Mouse (Mus musculus) neural tube, embryonic 13.5 days (tissue): ENCODE measurements around the gene Hpgd. TPM values are rescaled to one million over a fixed set of nuclear protein-coding genes. Genes with fewer than 3 reads are reported as not detected.
"Not testable (repeated sequence)": the region's sequence is repeated elsewhere in the genome, so short reads cannot be mapped to it uniquely, and the experiment has no call there.

Source experiments
- ATAC-seq: fragments of 200-750 bp; cut with Nextera tagmentation; 2 replicates; pipeline ENCODE4 v1.8.0; 2017; ENCODE audit warnings: low read depth, mild to moderate bottlenecking, moderate TSS enrichment, moderate library complexity
- H3K27ac ChIP-seq: fragments of 300-500 bp; sonication (generic); replicated peaks from 2 replicates; pipeline ENCODE4 v1.5.1; 2015; ENCODE audit warnings: moderate library complexity, mild to moderate bottlenecking, inconsistent platforms
- H3K27me3 ChIP-seq: fragments of 300-500 bp; sonication (generic); 2 replicates; pipeline ENCODE4 v1.6.1; 2015; ENCODE audit warnings: mild to moderate bottlenecking, inconsistent platforms
- H3K36me3 ChIP-seq: fragments of 300-500 bp; sonication (generic); 2 replicates; pipeline ENCODE4 v1.6.1; 2015; ENCODE audit warnings: mild to moderate bottlenecking, inconsistent platforms
- H3K4me1 ChIP-seq: fragments of 300-500 bp; sonication (generic); replicated peaks from 2 replicates; pipeline ENCODE4 v1.6.1; 2015; ENCODE audit warnings: inconsistent platforms
- H3K4me2 ChIP-seq: fragments of 300-500 bp; sonication (generic); 2 replicates; pipeline ENCODE4 v1.6.1; 2015; ENCODE audit warnings: inconsistent platforms, mild to moderate bottlenecking, moderate library complexity
- H3K4me3 ChIP-seq: fragments of 300-500 bp; sonication (generic); 2 replicates; pipeline ENCODE4 v1.5.1; 2015; ENCODE audit warnings: mild to moderate bottlenecking, inconsistent platforms
- H3K9ac ChIP-seq: fragments of 300-500 bp; sonication (generic); 2 replicates; pipeline ENCODE4 v1.6.1; 2015; ENCODE audit warnings: moderate library complexity, mild to moderate bottlenecking, inconsistent platforms
- H3K9me3 ChIP-seq: fragments of 300-500 bp; sonication (generic); 2 replicates; pipeline ENCODE4 v1.6.1; 2016; ENCODE audit warnings: inconsistent platforms
- WGBS: fragments of 180-500 bp; shearing (Covaris S2); methylation state at CpG from one replicate; pipeline ENCODE4 v1.1.7; 2015; 5-methylcytosine and 5-hydroxymethylcytosine counted together
- polyA plus RNA-seq: library from polyadenylated mRNA; unstranded; fragments of >200 nt; fragmentation: Nextera tagmentation; extraction: Ambion mirVana; gene quantifications from 2 replicates; pipeline ENCODE4 v1.2.1, GENCODE M21; 2015

Gene Hpgd
- 6.3 and 7.3 TPM in 2 replicates for polyA plus RNA-seq

DNA sequence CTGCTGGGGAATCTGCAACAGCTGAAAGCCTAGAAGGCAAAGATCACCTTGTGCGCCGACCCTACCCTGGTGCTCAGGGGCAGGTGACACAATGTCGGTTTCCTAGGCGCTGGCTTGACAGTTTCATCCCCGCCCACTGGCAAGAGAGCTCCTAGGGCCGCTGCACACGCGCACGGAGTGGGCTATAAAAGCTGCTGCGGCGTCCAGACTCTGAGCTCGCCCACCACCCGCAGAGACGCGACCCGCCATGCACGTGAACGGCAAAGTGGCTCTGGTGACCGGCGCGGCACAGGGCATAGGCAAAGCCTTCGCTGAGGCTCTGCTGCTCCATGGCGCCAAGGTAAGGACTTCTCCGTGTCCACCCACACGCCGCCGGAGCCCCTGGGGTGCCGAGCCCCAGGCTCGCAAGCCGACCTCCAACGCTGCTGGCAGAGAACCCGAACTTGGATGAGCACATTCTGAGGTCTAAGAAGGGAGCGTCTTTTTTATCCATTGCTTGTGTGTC is at the start of gene Hpgd:
TSS of gene Hpgd (plus strand) at position 213 of the 505 bp plus-strand sequence.
- Histone ChIP-seq H3K9me3 (no peaks in the 10 kb centered on the region), H3K36me3 (no peaks in the 10 kb centered on the region), H3K27me3 (peaks cover 26% of the 10 kb centered on the region), H3K4me1 (peaks cover 21% of the 10 kb centered on the region), H3K4me2 (peak within 1 kb of the TSS; percentile 93), H3K27ac (no peak within 1 kb of the TSS), H3K9ac (peak within 1 kb of the TSS; percentile 71), H3K4me3 (peak within 1 kb of the TSS; percentile 58)
- under 1% methylated on average over 33 of the region's 33 CpGs for WGBS
- ATAC-seq, result peak; percentile 81

DNA sequence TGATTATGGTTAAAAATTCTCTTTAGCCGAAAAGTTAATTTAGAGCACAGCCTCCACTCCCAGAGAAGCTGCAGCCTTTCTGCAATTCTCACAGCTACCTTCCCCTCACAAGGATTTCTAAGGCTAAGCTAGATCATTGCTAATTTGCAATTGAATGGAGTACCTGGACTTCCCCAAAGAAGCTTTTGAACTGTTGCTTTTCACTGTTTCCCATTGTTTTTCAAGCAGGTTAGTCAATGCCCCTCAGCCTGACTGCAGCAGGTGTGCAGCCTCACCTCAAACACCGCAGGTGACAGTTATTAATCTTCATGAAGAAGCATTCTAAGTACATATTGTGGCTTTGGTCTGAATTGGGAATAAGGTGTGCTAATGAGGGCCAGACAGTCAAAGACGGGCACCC is 42.7 kb upstream of the Hpgd start:
- ATAC-seq, H3K4me3 ChIP-seq: not testable (repeated sequence)
- whole genome bisulfite sequencing, result 74% methylated on average over 3 of the region's 3 CpGs

DNA sequence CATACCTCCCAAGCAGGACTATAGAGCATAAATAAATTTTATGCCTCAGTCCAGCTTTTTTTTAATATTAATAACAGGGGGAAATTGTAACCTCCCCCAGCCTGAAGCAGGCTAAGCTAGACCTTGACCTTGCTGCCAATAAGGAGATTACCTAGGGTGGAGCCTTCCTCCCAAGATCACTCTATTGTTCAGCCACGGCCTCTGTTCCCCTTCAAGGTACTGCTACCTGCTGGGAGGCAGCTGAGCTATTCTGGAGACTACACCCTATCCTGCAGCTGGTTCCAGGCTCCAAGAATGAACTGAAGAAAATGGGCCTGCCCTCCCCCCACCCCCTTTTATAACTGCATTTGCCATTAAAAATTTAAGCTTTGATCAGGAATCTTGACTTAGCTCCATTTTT is 42.1 kb upstream of the Hpgd start:
- H3K4me3 ChIP-seq, result no peak overlapping the region
- no peak overlapping the region for H3K27ac ChIP-seq
- WGBS, result 45% methylated on average over 1 of the region's 1 CpGs
- H3K9me3 ChIP-seq, result no peaks in the 10 kb centered on the region
- H3K27me3 ChIP-seq, result no peaks in the 10 kb centered on the region
- H3K36me3 ChIP-seq, result no peaks in the 10 kb centered on the region
- H3K4me2 ChIP-seq, result no peak overlapping the region
- ATAC-seq, result no peak
- no peaks in the 10 kb centered on the region for H3K4me1 ChIP-seq
- H3K9ac ChIP-seq, result no peak overlapping the region

More for the DNA sequence above, 42.7 kb upstream of the Hpgd start:
- not testable (repeated sequence) for H3K4me1 ChIP-seq, H3K4me2 ChIP-seq, H3K9ac ChIP-seq, H3K27ac ChIP-seq, H3K36me3 ChIP-seq, H3K27me3 ChIP-seq, H3K9me3 ChIP-seq

DNA sequence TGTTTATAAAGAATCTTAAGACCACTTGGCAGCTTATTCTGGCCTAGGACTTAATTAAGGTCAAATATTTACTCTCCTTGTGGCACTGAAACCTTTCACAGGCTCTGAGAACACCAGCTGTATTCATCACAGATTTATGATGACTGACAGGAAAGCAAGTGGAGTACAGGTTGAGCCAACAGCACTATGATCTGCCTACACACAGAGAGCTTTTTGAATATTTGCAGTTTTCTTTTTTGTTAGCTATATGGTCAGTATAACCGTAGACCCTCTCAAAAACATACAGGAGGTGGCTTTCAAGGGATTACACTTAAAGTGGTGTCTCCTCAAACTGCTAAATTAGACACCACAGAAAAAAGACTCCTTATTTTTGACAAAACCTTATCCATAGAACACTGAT is 33.2 kb upstream of the Hpgd start:
- 82% methylated on average over 1 of the region's 1 CpGs for WGBS
- Histone ChIP-seq H3K9me3 (no peaks in the 10 kb centered on the region), H3K4me2 (no peak overlapping the region), H3K27ac (no peak overlapping the region), H3K4me1 (no peaks in the 10 kb centered on the region), H3K9ac (no peak overlapping the region), H3K36me3 (no peaks in the 10 kb centered on the region), H3K4me3 (no peak overlapping the region), H3K27me3 (no peaks in the 10 kb centered on the region)
- no peak for ATAC-seq

DNA sequence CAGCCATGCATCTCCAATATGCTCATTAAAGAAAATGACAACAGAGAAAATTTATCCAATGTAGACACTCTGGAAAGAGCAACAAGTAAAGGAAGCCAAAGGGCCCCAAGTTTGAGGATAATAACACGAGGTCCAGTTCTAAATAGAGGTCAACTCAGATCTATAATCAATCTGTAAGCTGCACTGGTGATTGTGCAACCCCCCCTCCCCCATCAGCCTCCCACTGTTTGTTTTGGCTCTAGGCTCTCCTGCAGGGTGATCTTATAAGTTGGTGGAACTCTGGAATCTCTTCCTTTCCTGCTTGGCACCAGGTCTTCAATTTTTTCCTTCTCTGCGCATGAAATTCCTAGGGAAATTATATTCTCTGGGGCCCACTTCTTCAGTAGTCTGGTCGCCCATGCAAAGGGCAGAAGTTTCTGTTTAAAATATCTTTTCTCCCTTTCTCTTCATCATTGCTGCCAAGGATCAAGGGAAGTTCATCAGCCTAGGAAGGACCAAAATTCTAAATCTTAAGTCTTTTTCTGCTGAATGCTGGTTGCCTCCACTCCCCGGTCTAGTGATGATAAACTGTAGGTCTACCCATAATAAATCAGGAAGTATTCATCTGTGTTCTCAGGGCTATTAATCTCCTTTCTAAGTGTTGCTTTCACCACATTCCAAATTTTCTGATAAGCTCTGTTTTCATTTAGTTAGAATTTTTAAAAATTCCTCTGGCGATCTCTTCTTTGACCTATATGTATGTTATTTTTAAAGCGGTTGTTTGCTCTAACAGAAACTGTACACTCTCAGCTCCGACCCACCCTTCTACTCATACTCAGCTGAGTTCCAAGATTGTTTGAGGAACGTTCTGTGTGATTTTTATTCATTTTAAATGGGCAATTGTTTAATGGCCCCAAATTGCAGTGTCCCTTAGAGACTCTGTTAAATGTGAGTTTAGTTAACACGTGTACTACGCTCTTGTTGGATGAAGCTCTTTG is 24.4 kb upstream of the Hpgd start:
- ATAC-seq, result no peak
- H3K36me3 ChIP-seq, result no peaks in the 10 kb centered on the region
- 75% methylated on average over 10 of the region's 10 CpGs for WGBS
- H3K4me2 ChIP-seq, result no peak overlapping the region
- no peaks in the 10 kb centered on the region for H3K9me3 ChIP-seq
- no peak overlapping the region for H3K27ac ChIP-seq
- no peaks in the 10 kb centered on the region for H3K27me3 ChIP-seq
- no peak overlapping the region for H3K4me3 ChIP-seq
- no peak overlapping the region for H3K9ac ChIP-seq
- H3K4me1 ChIP-seq, result no peaks in the 10 kb centered on the region

DNA sequence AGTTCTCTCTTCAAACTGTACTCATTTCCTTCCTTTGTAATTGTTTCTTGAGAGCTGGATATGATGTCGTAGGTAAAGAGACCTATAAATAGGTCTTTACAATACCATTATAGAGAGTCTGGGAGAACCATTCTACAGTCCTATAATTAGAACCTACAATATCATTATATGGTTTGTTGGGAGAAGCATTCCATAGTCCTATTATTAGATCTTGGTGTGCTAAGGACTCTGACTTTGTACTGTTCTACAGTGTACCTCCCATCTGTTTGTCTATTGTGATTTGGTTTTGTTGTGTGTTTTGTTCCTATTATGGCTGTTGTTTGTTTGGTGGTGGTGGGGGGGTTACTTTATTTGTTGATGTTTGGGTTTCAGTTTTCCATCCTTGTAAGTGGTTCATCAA is 21.5 kb upstream of the Hpgd start:
- no peaks in the 10 kb centered on the region for H3K4me1 ChIP-seq
- no peaks in the 10 kb centered on the region for H3K27me3 ChIP-seq
- no peak overlapping the region for H3K27ac ChIP-seq
- no peaks in the 10 kb centered on the region for H3K9me3 ChIP-seq
- ATAC-seq, result no peak
- no peak overlapping the region for H3K4me3 ChIP-seq
- H3K9ac ChIP-seq, result no peak overlapping the region
- WGBS, result 80% methylated on average over 1 of the region's 1 CpGs
- H3K36me3 ChIP-seq, result no peaks in the 10 kb centered on the region
- no peak overlapping the region for H3K4me2 ChIP-seq

DNA sequence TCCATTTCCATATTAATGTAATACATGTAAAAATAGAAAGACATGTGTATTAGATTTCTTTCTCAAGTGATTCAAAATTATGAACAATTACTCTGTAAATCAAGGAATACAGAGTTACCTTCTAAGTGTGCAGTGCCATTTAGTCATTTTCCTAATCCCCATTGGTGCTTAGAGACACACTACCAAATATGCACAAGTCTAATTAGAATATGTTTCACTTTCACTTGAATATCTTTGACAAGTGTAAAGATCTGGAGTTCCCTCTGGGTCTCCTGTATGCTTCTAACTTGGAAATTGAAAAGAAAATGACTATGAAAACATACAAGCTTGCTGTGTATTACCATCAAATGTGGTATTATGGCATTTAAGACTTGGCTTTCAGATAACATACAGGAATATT is 19.1 kb upstream of the Hpgd start:
- H3K36me3 ChIP-seq, result no peaks in the 10 kb centered on the region
- no peak overlapping the region for H3K4me3 ChIP-seq
- H3K27me3 ChIP-seq, result no peaks in the 10 kb centered on the region
- H3K4me2 ChIP-seq, result no peak overlapping the region
- no peaks in the 10 kb centered on the region for H3K4me1 ChIP-seq
- no peaks in the 10 kb centered on the region for H3K9me3 ChIP-seq
- no peak overlapping the region for H3K9ac ChIP-seq
- no peak overlapping the region for H3K27ac ChIP-seq
- ATAC-seq, result no peak

DNA sequence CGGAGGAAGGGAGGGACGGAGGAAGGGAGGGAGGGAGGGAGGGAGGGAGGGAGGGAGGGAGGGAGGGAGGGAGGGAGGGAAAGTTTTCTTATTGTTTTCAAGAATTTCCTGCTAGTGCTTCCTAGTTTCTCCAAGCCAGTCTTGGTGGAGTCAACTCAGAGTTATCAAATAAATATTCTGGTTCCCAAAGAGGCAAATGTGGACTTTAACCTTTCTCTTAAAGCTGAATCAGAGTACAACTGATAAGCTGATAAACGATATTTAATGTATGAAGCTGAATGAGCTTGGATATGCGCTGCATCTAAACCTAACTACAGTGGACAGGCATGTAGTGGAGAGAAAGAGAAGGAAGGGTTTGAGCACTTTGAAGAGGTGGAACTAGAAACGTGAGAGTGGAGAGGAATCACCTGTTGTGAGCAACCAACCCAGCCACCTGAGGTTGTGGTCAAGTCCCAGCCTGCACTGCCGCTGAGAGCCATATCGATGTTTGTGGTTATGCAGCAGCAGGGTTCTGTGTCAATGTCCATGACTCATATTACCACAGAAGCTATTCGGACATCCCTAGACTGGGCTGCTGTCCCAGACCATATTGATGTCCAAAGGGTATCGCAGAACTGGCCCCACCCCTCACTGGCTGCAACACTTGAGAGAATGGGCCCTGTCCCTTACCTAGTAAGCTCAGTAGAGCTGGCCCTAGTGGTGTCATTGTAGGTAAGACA is 16.4 kb upstream of the Hpgd start:
- H3K4me1 ChIP-seq, result no peaks in the 10 kb centered on the region
- no peak overlapping the region for H3K4me3 ChIP-seq
- no peaks in the 10 kb centered on the region for H3K36me3 ChIP-seq
- no peak for ATAC-seq
- H3K27me3 ChIP-seq, result no peaks in the 10 kb centered on the region
- 88% methylated on average over 7 of the region's 9 CpGs for WGBS
- no peak overlapping the region for H3K4me2 ChIP-seq
- no peak overlapping the region for H3K9ac ChIP-seq
- no peaks in the 10 kb centered on the region for H3K9me3 ChIP-seq
- no peak overlapping the region for H3K27ac ChIP-seq

DNA sequence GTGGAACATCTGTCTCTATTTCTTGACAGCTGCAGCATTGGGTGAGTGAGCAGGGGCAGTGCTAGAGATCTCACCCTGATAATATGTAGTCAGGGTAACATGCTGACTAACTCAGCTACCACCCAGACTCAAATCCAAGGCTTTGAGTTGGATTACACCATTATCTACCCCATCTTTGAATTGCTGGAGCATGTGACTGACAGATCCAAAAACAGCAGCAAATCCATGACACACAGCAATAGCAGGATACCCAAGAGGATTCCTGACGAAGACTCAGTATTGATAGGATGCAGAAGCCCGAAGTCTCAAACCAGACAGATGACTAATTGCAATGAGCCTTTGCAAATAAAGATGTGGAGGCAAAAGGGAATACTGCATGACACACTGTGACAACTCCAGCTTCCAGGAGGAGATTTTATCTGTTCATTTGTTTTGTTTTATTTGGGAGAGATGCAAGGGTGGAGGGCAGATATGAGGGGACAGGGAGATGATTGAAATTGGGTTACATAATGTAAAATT is 15.8 kb upstream of the Hpgd start:
- no peak overlapping the region for H3K4me2 ChIP-seq
- no peaks in the 10 kb centered on the region for H3K9me3 ChIP-seq
- H3K27me3 ChIP-seq, result no peaks in the 10 kb centered on the region
- H3K4me1 ChIP-seq, result no peaks in the 10 kb centered on the region
- 93% methylated on average over 2 of the region's 2 CpGs for WGBS
- no peak overlapping the region for H3K9ac ChIP-seq
- no peak overlapping the region for H3K4me3 ChIP-seq
- H3K27ac ChIP-seq, result no peak overlapping the region
- no peaks in the 10 kb centered on the region for H3K36me3 ChIP-seq
- ATAC-seq, result no peak

DNA sequence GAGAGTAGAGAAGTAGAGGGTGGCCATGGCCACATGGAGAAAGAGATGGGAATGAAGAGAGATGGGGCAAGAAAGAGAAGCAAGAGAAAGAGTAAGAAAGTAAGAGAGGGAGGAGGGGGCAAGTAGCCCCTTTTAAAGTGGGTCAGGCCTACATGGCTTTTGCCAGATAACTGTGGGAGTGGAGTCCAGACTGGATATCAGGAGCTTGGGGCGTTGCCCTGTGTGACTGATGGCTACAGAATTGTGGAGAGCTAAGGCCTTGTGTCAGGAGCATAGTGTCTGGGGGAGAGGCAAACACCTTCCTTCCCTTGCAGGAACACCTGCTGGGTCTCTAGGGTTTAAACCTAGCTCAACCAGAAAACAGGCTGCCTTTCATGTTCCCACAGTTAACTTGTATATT is 10.4 kb upstream of the Hpgd start:
- no peak overlapping the region for H3K27ac ChIP-seq
- H3K9me3 ChIP-seq, result no peaks in the 10 kb centered on the region
- no peak overlapping the region for H3K4me3 ChIP-seq
- H3K9ac ChIP-seq, result no peak overlapping the region
- H3K27me3 ChIP-seq, result no peaks in the 10 kb centered on the region
- no peak overlapping the region for H3K4me2 ChIP-seq
- H3K36me3 ChIP-seq, result no peaks in the 10 kb centered on the region
- no peaks in the 10 kb centered on the region for H3K4me1 ChIP-seq
- WGBS, result 65% methylated on average over 1 of the region's 1 CpGs
- ATAC-seq, result no peak

DNA sequence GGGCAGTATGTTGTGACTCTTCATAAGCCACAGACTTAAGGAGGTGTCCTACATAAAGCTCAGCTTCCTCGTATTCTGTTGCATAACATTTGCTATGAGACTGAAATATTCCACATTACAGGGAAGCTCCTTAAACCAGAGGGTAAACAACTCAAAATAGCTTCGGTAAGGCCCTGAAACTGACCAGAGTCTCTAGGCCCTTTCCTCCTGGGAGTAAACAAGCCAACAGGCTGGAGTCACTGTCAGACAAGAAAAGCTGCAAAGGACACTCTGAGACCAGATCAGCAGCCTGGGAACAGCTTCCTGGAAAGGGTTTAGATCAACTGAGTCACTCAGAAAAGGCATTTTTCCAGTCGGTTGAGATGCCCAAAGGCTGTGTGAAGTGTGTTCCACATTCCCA is 9.4 kb upstream of the Hpgd start:
- no peak for ATAC-seq

DNA sequence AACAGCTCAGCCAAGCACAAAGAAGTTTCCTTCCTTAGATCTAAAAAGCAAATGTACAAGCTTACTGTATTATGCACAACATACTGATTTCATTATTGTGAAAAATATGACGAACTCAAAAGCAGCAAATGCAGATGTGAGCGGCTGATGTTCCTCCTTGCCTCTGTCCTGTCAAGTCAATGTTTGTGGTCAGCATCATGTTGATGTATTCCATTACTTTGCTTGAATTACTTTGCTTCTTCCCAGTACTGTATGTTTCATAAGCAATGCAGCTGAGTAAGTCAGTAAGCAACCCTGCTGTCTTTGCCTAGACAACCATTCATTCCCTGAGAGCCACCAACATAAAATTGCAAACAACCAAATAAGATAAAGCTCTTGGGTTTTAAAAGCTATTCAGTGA is 7.7 kb upstream of the Hpgd start:
- ATAC-seq, result no peak
- Histone ChIP-seq H3K27ac (no peak overlapping the region), H3K27me3 (no peaks in the 10 kb centered on the region), H3K9me3 (no peaks in the 10 kb centered on the region), H3K9ac (no peak overlapping the region), H3K4me2 (no peak overlapping the region), H3K4me1 (no peaks in the 10 kb centered on the region), H3K36me3 (no peaks in the 10 kb centered on the region), H3K4me3 (no peak overlapping the region)
- 90% methylated on average over 2 of the region's 2 CpGs for WGBS

More for the DNA sequence above, 9.4 kb upstream of the Hpgd start:
- 64% methylated on average over 3 of the region's 3 CpGs for WGBS
- H3K4me2 ChIP-seq, result no peak overlapping the region
- no peaks in the 10 kb centered on the region for H3K9me3 ChIP-seq
- H3K4me3 ChIP-seq, result no peak overlapping the region
- H3K4me1 ChIP-seq, result no peaks in the 10 kb centered on the region
- H3K9ac ChIP-seq, result no peak overlapping the region
- H3K36me3 ChIP-seq, result no peaks in the 10 kb centered on the region
- H3K27ac ChIP-seq, result no peak overlapping the region
- H3K27me3 ChIP-seq, result no peaks in the 10 kb centered on the region
